Mouse (Mus musculus) Patski (cell line): ENCODE measurements around the gene Prr12. TPM values are rescaled to one million over a fixed set of nuclear protein-coding genes. Genes with fewer than 3 reads are reported as not detected.

ENCODE experiments used
- ATAC-seq: fragments of 100-300 bp; one replicate; pipeline ENCODE4 v1.8.0; 2021
- CTCF ChIA-PET: fragments of 350-600 bp; sonication (Branson Sonifier 250); formaldehyde crosslinking; loops from one replicate; lab custom pipeline; 2022; ENCODE audit warnings: inconsistent platforms; lab: Charles Lee
- POLR2A ChIA-PET: fragments of 350-600 bp; sonication (Branson Sonifier 250); formaldehyde crosslinking; loops from one replicate; lab custom pipeline; 2022; ENCODE audit warnings: antibody characterized with exemption, inconsistent platforms; lab: Charles Lee
- DNase-seq: peaks from one replicate; pipeline ENCODE4 v3.0.0-alpha.2; 2011; ENCODE audit warnings: low read depth, low spot score
- H3K27me3 ChIP-seq: fragments of 371-371 bp; one replicate; pipeline ENCODE4 v1.5.1; 2021
- CTCF ChIP-seq: fragments of 100-300 bp; IDR thresholded peaks from one replicate; pipeline ENCODE4 v1.5.1; 2021
- in situ Hi-C: fragments of 300-500 bp; cut with MboI; formaldehyde crosslinking; loops from 3 replicates; pipeline ENCODE4 v1.11.1; 2018; ENCODE audit warnings: low pct_unique_long_range_greater_than_20kb, mixed read lengths
- polyA plus RNA-seq: library from polyadenylated mRNA; unstranded; gene quantifications from one replicate; pipeline ENCODE4 v1.2.3, GENCODE M21; 2021

The Prr12 gene
- polyA plus RNA-seq, 1 experiment from 2014 or later: 35.8 TPM

- H3K27me3 ChIP-seq: no peaks in the 10 kb centered on the region
- in situ Hi-C loops: no loop called here
- ATAC-seq (no peak), DNase-seq (no peak)
- no peak for TF ChIP-seq CTCF
- POLR2A ChIA-PET: interaction anchor here (1.0 to 3.2 kb wide), 4 partner anchors 11 to 54 kb away, joined by 3 to 17 read pairs (median 4); partner anchors contain the start of genes Bcl2l12 and Irf3
- CTCF ChIA-PET: interaction anchor here (0.7 to 1.5 kb wide), 3 partner anchors 10 to 33 kb away, joined by 3 to 4 read pairs (median 3); no protein-coding TSS in a partner anchor
Measured at GRCm38 (mm10) chr7:45015344-45015956, 37.2 kb downstream of the Prr12 start.

- ChIA-PET CTCF (interaction anchor here (0.8 to 1.5 kb wide), 2 partner anchors 10 to 39 kb away, joined by 3 to 4 read pairs; no protein-coding TSS in a partner anchor), POLR2A (interaction anchor here (2.0 to 3.2 kb wide), 2 partner anchors 10 to 12 kb away, joined by 7 to 17 read pairs; no protein-coding TSS in a partner anchor)
- in situ Hi-C loops: no loop called here
- ATAC-seq (no peak), DNase-seq (no peak)
- H3K27me3 ChIP-seq: no peaks in the 10 kb centered on the region
- TF ChIP-seq CTCF: no peak
Measured at GRCm38 (mm10) chr7:45014096-45014451, 38.6 kb downstream of the Prr12 start.

GRCm38 (mm10) chr7:45013366-45014095 is 39.1 kb downstream of the Prr12 start:
- H3K27me3 ChIP-seq: no peaks in the 10 kb centered on the region
- ATAC-seq (no peak), DNase-seq (no peak)
- no peak for TF ChIP-seq CTCF
- in situ Hi-C loops: no loop called here
- CTCF ChIA-PET: interaction anchor here (0.8 kb wide), 1 partner anchor 38 kb away, joined by 3 read pairs; no protein-coding TSS in a partner anchor
- POLR2A ChIA-PET: interaction anchor here (2.0 to 3.2 kb wide), 2 partner anchors 9 to 12 kb away, joined by 7 to 17 read pairs; no protein-coding TSS in a partner anchor

GRCm38 (mm10) chr7:45012824-45013223 is 39.9 kb downstream of the Prr12 start:
- in situ Hi-C loops: no loop called here

GRCm38 (mm10) chr7:45012011-45012410 is 40.7 kb downstream of the Prr12 start:
- ATAC-seq: no peak
- in situ Hi-C loops: no loop called here
- DNase-seq: no peak
- POLR2A ChIA-PET: interaction anchor here (0.6 kb wide), 1 partner anchor 37 kb away, joined by 3 read pairs; no protein-coding TSS in a partner anchor
- no peak for TF ChIP-seq CTCF
- CTCF ChIA-PET: interaction anchor here (1.2 kb wide), 1 partner anchor 10 kb away, joined by 3 read pairs; no protein-coding TSS in a partner anchor
- no peaks in the 10 kb centered on the region for H3K27me3 ChIP-seq

More at GRCm38 (mm10) chr7:45012824-45013223, 39.9 kb downstream of the Prr12 start:
- no peak for TF ChIP-seq CTCF
- ChIA-PET POLR2A (interaction anchor here (2.0 to 3.2 kb wide), 2 partner anchors 8 to 11 kb away, joined by 7 to 17 read pairs; no protein-coding TSS in a partner anchor), CTCF (interaction anchor here (1.2 kb wide), 1 partner anchor 11 kb away, joined by 3 read pairs; no protein-coding TSS in a partner anchor)
- H3K27me3 ChIP-seq: no peaks in the 10 kb centered on the region
- DNase-seq (no peak), ATAC-seq (no peak)

- no peak for DNase-seq
- TF ChIP-seq CTCF: no peak
- in situ Hi-C loops: no loop called here
- no peak for ATAC-seq
- CTCF ChIA-PET: no interaction called here
- POLR2A ChIA-PET: no interaction called here
- H3K27me3 ChIP-seq: no peaks in the 10 kb centered on the region
Measured at GRCm38 (mm10) chr7:45008411-45008810, 44.3 kb downstream of the Prr12 start.

GRCm38 (mm10) chr7:45007846-45008245 is 44.8 kb downstream of the Prr12 start:
- DNase-seq (no peak), ATAC-seq (no peak)
- ChIA-PET CTCF (no interaction called here), POLR2A (no interaction called here)
- in situ Hi-C loops: no loop called here
- TF ChIP-seq CTCF: no peak
- H3K27me3 ChIP-seq: no peaks in the 10 kb centered on the region

- no peak for DNase-seq
- no peak for ATAC-seq
- ChIA-PET CTCF (no interaction called here), POLR2A (no interaction called here)
- H3K27me3 ChIP-seq: no peaks in the 10 kb centered on the region
- in situ Hi-C loops: no loop called here
- TF ChIP-seq CTCF: no peak
Measured at GRCm38 (mm10) chr7:45007141-45007540, 45.5 kb downstream of the Prr12 start.

GRCm38 (mm10) chr7:45006503-45006902 is 46.2 kb downstream of the Prr12 start:
- ChIA-PET POLR2A (interaction anchor here (1.2 kb wide), 1 partner anchor 11 kb away, joined by 3 read pairs; no protein-coding TSS in a partner anchor), CTCF (no interaction called here)
- in situ Hi-C loops: no loop called here
- H3K27me3 ChIP-seq: no peaks in the 10 kb centered on the region
- DNase-seq (no peak), ATAC-seq (no peak)
- no peak for TF ChIP-seq CTCF

GRCm38 (mm10) chr7:45005321-45005992 is 47.2 kb downstream of the Prr12 start:
- no peak for ATAC-seq
- CTCF ChIA-PET: interaction anchor here (0.9 to 1.6 kb wide), 2 partner anchors 9 to 10 kb away, joined by 3 to 4 read pairs; no protein-coding TSS in a partner anchor
- POLR2A ChIA-PET: interaction anchor here (1.2 to 2.6 kb wide), 2 partner anchors 9 to 12 kb away, joined by 3 to 17 read pairs; no protein-coding TSS in a partner anchor
- in situ Hi-C loops: no loop called here
- no peak for TF ChIP-seq CTCF
- DNase-seq: no peak
- H3K27me3 ChIP-seq: no peaks in the 10 kb centered on the region
